Mouse (Mus musculus) heart, postnatal 0 days (tissue): ENCODE measurements around the gene Pdzd7.

Experiments
- CTCF ChIP-seq: IDR thresholded peaks from 2 replicates; pipeline ENCODE4 v1.5.1; 2016; ENCODE audit warnings: antibody characterized with exemption, control low read depth, low read depth
- EP300 ChIP-seq: IDR thresholded peaks from 2 replicates; pipeline ENCODE4 v1.6.1; 2016; ENCODE audit warnings: antibody characterized with exemption, low read depth

DNA sequence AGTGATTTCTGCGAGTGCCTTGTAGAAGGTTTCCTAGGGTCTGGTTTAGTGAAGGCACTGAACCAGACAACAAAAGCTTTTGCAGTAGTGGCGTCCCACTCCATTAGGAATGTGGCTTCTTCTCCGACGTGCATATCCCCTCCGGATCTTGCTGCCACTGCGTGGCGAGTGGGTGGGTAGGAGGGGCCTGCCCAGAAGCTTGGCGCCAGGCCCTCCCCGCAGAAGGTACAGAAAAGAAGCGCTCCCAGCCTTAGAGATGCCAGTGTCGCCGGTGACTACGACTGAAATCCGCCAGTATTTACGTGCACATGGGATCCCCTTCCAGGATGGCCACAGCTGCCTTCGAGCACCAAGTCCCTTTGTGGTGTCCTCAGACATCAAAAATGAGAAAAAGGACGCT is 38.5 kb downstream of the Pdzd7 start:
- TF ChIP-seq CTCF: no peak
- no peak for TF ChIP-seq EP300
